Mouse (Mus musculus) spleen, embryonic (tissue): ENCODE measurements around the gene Mesp2.

Experiments used
- CTCF ChIA-PET: fragments of 350-600 bp; sonication (Branson Sonifier 250); formaldehyde crosslinking; loops from one replicate; lab custom pipeline; 2022; lab: Charles Lee

Gene Mesp2

DNA sequence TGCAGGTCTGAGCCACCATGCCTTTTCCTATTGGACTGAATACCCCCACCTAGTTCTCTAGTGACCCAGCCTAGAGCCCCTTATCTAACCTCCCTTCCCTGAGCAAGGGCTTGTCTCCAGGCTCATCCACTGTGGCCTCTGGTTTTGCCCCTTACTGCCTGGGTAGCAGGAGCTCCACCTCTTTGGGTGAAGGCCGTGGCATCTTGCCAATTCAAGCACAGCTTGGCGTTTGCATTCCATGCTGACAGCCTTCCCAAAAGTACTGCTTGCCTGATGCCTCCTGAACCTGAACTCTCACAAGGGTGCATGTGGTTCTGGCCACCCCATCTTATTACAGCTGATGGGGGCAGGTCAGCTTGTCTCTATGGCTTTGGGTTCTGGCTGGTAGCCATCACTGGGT, 6.6 kb upstream of the Mesp2 start:
- CTCF ChIA-PET, result no interaction called here

DNA sequence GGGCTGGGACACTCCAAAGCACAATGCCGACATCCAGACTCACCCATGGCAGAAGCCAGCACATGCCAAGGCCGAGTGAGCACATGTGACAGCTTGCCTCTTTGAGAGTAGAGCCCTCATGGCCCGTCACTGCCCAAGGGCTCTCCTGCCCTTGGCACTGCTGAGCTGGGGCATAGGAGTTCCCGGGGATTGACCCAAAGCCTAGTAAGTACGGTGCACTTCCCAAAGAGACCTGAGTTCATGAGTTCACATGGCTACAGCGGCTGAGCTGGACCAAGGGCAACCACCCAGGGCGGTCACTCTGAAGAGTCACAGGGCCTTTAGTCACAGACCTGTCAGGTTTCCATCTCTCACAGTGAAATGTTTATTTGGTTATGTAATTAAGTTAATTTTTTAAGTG, 2.0 kb upstream of the Mesp2 start:
- CTCF ChIA-PET, result no interaction called here

DNA sequence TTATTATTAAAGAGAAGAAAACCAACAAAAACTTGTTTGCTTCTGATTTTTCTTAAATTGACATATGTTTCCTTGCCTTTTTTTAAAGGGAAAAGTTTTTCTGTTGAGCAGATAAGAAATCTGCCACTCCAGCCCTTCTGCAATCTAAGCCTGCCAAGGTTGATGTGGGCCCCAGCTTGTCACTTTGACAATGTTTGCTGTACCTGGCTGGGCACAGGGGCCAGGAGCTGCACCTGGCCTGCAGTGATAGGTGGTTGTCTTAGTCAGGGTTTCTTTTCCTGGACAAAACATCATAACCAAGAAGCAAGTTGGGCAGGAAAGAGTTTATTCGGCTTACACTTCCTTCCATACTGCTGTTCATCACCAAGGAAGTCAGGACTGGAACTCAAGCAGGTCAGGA, 2.9 kb downstream of the Mesp2 start:
- CTCF ChIA-PET, result no interaction called here

DNA sequence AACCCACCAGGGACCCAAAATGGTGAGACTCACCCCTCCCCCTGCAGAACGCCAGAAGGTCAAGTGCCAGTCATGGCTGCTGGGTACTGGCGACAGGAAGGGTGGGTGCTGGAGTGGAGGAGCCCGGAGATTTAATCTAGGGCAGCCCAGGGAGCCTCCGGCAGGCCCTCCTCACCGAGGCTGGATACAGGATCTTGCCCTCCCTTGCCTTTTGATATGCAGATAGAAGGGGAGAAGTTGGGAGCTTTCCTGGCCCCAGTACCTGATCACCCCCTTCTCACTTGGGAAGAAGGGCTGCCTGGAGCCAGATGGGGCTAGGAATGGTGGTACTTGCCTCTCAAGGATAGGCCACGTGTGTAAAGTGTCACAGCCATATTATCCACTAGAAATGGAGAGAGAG, 7.8 kb downstream of the Mesp2 start:
- CTCF ChIA-PET, result no interaction called here

DNA sequence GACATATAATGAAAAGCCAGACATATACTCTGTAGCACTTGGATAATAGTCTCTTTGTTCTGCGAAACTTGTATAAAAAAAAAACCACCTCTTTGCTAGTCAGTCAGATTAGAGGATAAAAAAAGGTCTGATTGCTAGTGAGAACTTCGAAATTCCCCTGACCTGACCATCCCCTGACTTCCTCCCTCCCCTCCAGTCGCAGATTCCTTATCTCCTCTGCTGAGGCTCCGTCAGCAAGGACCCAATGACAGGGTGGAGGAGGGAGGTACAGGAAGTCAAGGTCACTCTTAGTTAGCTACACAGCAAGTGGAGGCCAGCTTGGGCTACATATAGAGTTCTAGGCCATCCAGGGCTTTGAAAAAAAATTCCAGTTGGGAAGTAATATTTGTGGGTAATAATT, 9.0 kb downstream of the Mesp2 start:
- CTCF ChIA-PET, result no interaction called here

DNA sequence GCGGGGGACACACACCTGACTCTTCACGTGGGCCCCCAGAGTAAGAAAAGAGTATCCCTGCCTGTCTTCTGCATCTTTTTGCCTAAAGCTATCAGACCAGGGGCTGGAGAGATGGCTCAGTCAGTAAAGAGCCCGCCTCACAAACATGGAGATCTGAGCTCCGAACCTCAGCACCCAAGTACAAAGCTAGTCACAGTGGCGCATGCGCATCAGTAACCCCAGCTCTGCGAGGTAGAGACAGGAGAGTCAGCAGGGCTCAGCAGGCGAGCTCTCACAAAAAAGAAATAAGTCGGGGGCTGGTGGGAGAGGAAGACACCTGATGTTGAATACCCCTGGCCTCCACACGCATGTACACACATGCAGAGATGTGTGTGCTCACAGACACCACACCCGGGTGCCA, 9.5 kb downstream of the Mesp2 start:
- CTCF ChIA-PET, result no interaction called here

DNA sequence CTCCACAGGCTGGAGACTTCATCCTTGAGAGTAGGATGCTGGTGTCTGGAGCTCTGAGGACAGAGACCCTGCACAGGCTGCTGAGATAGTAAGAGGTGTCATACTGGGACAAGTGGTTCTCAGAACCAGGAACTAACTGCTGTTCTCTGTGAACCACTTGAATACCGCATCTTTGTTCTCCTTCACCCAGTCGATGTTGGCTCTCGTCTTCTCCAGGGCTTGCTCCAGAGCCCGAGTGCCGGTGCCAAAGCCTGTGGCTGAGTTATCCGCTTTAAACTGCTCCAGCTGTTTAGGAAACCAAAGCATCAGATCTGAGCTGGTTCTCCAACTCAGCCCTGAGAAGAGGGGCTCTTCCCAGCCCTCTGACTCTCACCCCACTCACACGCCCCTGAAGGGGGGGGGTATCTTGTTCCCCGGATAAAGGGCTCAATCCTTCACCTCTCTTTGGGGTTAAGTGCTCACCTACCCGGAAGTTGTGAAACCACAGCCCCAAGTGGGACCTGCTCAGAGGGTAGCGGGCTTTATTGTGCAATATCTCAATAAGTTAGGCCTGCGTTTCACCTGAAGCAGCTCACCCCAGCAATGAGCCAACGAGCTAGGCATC, 11.7 kb downstream of the Mesp2 start:
- CTCF ChIA-PET, result no interaction called here

DNA sequence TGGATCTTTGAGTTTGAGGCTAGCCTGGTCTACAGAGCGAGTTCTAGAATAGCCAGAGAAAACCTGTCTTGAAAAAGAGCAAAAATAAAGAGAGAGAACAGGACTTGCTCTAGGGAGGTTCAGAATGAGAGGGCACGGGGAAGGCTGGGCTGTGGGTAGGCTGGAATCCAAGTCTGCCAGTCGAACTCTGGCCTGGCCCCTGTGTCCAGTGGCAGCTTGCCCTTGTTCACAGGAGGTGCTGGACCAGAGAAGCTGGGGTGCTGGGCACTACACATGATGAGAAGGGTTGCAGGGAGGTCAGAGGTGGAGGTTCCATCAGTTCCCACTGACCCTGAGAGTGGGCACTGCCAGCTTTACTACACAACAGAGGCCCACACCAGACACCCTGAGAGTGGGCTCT, 17.8 kb downstream of the Mesp2 start:
- CTCF ChIA-PET, result no interaction called here

DNA sequence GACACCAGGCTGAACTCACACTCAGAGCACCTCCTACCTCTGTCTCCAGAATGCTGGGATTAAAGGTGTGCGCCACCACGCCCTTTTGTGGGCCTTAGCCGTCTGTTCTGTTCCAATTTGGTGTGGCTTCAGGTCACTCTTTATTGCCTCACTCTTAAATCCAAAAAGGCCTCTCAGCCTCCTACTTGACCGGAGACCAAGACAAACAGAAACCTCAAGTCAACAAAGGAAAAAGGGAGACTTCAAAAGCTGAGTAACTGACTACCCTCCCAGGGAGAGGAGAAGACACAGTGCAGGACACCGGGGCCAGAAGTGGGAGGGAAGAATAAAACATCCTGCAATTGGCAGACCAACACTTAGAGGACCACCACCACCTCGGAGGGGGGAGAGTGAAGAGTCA, 20.6 kb downstream of the Mesp2 start:
- CTCF ChIA-PET, result interaction anchor here (0.7 kb wide), 1 partner anchor 10 kb away, joined by 3 read pairs; no protein-coding TSS in a partner anchor

DNA sequence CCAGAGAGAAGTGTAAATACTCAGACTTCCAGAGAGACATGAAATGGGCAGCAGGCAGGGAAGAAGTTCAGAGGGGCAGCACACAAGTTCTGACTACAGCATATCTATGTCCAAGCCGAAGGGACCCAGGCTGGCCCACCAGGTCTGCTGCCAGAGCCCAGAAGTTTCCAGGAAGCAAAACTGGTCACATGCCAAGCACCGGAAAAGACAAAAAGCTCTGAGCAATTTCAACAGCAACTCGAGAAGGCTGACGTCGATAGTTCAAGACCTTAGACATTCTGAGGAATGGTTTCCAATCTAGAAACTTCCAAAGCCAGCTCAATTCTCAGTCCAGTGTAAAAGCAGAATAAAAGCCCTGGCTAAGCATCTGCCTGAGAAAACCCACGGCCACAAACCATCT, 21.1 kb downstream of the Mesp2 start:
- CTCF ChIA-PET, result no interaction called here

DNA sequence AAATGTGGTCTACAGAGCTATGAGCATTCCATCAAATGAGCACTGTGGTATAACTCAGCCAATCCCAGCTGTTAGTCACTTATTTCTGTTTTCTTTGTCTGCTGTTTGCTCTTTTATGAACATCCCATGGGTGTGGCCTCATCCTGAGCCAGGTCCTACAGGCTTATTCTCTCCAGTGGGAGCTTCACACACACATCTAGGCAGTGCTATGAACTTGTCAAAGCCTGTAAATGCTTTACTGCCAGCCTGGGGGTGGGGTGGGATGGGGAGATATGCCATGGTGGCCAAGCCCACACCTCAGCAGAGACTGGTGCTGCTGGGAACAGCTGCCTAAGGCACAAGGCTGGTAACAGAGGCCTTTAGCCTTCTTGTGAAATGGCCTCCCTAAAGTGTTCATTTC, 22.5 kb downstream of the Mesp2 start:
- CTCF ChIA-PET, result interaction anchor here (0.5 to 0.6 kb wide), 2 partner anchors 46 to 99 kb away, joined by 3 to 6 read pairs; no protein-coding TSS in a partner anchor

DNA sequence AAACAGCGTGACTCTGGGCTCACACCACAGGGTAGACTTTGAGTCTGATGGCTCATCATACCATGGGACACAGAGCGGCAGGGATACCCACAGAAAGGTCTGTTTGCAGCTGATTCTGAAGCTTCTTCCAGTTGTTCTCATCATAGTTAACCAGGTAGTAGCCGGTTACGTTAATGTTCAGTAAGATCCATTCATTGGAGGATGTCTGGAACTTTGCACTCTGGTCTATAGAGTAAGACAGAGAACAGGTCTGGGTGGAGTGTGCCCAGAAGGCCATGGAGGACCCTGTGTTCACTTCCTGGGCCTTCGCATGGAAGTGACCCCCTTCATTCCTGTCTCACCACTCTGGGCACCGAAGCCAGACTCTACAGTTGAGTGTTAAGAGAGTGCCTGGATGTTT, 24.7 kb downstream of the Mesp2 start:
- CTCF ChIA-PET, result no interaction called here

DNA sequence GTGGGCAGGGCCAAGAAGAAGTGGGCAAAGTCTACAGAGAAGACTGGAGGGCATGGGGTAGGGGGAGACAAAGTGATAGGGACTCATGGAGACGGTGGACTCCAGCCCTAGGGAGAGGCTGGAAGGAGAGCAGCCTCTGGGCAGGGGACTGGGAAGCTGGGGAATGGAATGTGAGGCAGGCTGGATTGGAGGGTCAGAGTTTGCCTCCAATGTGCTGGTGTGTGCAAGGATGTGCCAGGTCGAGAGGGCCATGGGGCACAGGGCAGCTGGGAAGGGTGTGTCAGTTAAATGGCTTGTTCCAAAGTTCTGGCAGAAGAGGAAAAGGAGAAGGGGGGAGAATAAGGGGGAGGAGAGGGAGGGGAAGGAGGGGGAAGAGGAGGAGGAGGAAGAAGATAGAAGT, 26.7 kb downstream of the Mesp2 start:
- CTCF ChIA-PET, result no interaction called here

DNA sequence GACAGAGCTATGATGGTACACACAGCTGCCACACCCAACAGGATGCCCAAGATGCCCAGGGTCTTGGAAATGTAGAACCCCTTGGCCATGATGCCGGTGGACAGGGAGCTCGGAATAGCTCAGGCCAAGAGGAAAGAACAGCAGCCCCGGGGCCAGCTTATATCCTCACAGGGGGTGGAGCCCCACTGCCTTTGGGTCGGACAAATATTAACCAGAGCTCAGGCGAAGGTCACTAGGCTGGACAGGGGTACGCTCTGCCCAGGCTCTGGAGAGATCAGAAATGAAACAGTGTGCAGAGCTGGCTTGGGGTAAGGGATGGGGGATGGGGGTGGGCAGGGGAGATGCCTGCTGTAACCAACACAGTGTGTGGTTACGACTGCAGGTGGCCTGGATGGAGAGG, 31.6 kb downstream of the Mesp2 start:
- CTCF ChIA-PET, result no interaction called here

DNA sequence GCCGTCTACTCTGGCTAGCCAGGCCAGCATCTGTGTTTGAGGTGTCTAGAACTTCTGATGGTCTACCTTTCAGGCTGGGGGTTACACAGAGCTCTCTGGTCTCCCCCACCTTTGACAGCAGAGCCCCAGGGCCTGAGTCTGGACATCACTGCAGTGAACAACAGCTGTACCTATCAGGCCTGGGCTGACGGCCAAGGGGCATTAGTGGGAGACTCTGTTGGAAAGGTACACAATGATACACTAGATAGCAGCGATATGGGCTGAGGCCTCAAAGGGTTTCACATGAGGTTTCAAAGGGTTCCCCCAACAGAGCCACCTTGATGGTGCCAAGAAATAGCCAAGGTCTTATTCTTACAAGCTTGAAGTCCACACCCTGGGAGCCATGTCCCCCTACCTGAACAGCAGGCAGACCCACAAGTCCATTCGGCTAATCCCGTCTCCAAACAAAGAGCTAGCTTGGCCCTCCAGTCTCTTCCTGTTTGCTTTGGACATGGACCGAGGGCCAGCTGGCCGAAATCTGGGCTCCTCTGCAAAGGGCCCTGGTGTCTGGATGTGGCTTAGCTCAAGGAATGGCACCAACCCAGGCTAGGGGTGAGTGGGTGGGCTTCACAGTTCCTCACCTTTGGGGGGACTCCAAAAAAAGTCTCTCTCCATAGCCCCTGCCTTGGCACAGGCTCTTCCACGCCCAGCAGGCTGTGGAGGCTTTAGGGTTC, 33.7 kb downstream of the Mesp2 start:
- CTCF ChIA-PET, result no interaction called here

DNA sequence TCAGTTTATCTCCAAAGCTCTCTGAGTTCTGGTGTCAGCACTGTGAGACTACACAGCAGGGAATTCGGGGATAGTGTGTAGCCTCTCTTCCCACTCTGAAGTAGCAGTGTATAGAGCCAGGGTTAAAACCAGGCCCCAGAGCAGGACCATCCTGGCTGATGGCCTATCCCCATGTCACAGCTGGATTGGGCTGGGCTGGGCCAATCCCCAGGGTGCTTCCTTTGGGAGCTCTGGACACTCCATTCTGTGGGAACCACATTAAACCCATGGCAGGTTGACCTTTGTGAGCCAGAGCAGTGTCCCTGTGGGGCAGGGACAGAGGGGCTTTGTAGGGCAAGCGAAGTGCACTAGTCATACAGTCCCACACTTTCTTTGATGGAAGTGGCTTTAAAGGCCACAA, 35.8 kb downstream of the Mesp2 start:
- CTCF ChIA-PET, result no interaction called here

DNA sequence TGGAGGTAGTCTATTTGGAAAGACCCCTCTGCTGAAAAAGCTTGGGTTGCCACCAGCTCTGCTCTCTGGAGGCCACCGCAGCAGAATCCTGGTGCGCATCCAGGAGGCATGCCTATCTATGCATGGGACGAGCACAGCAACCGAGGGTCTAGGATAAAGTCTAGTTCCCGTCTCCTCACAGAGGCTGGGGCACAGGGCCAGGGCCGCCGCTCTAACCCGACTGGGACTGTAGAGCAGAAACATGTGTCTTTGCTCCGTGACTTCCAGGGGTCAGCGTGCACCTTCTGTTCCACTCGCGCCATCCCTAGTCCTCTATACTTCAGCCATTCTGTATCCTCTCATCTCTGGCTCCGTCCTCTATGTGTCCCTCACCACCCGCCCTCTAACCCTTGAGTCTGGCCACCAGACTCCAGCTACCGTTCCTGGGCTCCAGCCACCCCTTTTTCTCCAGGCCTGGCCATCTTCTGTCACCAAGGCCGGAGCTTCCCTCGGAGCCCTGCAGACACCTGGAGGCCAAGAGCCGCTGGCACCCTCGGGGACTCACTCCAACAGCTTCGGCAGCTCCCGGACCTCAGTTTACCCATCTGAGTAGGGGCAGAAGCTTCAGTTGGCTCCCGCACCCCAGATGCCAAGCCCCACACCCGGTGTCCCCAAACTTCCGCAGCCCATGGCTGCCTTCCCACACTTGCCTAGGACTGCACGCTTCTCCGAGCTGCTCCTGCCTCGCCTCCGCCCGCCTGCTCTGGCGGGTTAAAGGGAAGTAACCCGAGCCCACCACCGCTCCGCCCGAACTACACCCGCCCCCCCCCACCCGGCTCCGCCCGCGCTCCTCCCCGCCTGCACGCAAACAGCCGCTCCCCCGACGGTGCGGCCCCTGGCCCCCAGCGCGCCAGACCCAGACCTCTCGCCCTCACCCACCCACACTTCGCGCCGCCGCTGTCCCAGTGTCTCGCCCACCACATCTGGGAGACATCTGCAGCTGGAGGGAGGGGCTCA, 37.2 kb downstream of the Mesp2 start:
- CTCF ChIA-PET, result no interaction called here

DNA sequence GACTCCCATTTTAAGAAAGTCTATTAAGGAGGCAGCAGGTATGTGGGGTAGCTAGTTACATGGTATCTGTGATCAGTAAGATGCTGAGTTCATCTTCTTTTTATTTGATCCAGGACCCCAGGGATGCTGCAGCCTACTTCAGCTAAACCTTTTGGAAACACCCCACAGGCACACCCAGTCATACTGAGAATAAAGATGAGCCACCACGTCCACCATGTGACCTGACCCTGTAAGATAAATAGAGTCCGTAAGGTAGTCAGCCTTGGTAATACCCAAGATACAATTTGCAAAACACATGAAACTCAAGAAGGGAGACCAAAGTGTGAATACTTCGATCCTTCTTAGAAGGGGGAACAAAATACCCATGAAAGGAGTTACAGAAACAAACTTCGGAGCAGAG, 45.8 kb downstream of the Mesp2 start:
- CTCF ChIA-PET, result no interaction called here

DNA sequence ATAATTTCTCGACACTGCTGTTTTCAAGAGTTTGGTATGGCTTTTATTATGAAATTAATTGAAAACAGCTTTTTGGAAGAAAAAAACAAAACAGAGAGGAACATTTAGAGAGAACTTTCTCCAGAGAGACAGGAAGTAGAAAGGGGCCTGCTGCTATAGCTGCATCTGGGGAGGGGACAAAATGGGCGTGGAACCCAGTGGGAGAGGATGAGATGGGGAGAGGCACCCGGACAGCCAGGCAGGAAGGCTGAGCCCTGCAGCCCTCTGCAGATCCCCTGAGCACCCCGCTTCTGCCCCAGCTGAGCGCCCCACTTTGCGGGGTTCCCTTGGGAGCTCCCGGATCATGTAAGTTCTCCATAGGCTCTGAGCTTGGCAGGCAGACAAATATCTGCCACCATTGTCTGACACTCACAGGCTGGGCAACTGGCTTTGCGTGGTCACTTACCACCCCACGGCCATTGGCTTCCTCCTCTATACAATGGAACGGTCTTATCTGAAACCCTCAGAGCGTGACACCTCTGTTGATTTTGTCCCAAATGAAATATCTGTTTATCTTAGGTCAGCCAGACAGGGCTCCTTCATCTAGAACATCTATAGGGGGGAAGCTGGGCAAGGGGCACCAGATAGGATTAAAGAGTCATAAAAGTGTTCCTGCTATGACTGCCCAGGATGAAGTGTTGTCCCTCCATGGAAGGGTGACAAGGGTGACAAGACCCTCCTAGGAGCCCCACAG, 47.8 kb downstream of the Mesp2 start:
- CTCF ChIA-PET, result no interaction called here

DNA sequence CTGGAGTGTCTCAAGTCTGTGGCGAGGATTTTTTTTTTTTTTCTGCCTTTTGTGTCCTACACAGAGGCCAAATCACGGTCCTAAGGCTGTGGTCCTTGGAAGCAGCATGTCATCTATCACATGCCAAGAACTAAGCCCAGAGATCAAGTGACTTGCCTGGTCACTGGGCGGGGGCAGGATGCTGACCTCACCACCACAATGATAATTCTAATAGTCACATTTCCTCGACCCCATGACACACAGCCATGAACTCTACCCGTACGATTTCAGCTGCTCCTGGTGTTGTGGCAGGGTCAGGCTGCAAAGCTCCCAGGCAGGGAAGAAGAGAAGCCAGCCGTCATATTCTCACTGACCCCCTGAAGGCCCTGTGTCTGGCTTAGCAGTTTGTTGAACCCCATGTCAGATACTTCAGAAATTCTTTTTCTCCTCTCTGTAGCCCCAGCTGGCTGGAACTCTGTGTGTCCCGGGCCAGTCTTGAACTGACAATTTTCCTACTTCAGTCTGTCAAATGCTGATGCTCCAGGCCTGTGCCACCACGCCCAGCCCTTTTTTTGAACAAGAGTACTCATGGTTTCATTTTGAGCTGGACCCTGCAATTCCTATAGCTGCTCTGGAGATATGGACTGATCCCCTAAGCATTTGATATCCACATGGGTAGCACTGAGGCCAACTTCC, 48.6 kb downstream of the Mesp2 start:
- CTCF ChIA-PET, result no interaction called here

DNA sequence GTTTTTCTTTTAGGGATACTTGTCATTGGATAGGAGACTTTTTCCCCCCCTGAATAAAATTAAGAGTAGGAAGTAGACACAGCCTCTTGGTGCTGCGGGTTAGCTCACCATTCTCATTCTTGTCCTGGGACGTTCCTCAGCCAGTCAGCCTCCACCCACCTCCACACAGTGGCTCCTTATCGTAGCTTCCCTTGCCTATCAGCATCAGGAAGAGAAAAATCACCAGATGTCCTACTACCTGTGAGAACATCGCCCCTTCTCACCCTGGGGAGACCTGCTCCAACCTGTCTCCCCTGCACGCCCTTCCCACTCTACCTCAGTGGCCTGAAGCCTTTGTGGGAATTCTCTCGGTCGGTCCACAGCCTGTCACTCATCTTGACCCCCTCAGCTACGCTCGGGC, 50.3 kb downstream of the Mesp2 start, which contains the start of gene Anpep:
TSS of gene Anpep (minus strand) at position 249 of the 400 bp plus-strand sequence.
- CTCF ChIA-PET, result no interaction called here
